Mouse (Mus musculus) heart, embryonic 14.5 days (tissue): ENCODE results near the gene Hacd1. TPM values are rescaled to one million over a fixed set of nuclear protein-coding genes. Genes with fewer than 3 reads are reported as not detected.

Source experiments
- ATAC-seq: fragments of 200-750 bp; cut with Nextera tagmentation; 2 replicates; pipeline ENCODE4 v1.8.0; 2017; ENCODE audit warnings: low read depth, moderate TSS enrichment; ENCODE audit not compliant: insufficient number of reproducible peaks, insufficient read depth, low FRiP score
- H3K27ac ChIP-seq, 2 experiments: fragments of 200-500 bp in 1 of 2; fragments of 300-500 bp in 1 of 2; sonication (generic) in 1 of 2; replicated peaks in 1 of 2; 2 replicates each; pipeline ENCODE4 v1.5.1; 2012 to 2014; ENCODE audit warnings: low read depth in 2 of 2, low read length in 2 of 2, control low read depth in 1 of 2, mild to moderate bottlenecking in 1 of 2, mixed read lengths in 1 of 2; ENCODE audit not compliant: control insufficient read depth in 1 of 2, insufficient read depth in 1 of 2
- H3K27me3 ChIP-seq: fragments of 300-500 bp; sonication (generic); 2 replicates; pipeline ENCODE4 v1.6.1; 2014; ENCODE audit warnings: mild to moderate bottlenecking, low read length, control low read depth; ENCODE audit not compliant: control insufficient read depth, insufficient read depth
- H3K36me3 ChIP-seq: fragments of 300-500 bp; sonication (generic); 2 replicates; pipeline ENCODE4 v1.6.1; 2014; ENCODE audit warnings: mild to moderate bottlenecking, control low read depth, low read length, mixed read lengths; ENCODE audit not compliant: control insufficient read depth, insufficient read depth
- H3K4me1 ChIP-seq, 2 experiments: fragments of 200-500 bp in 1 of 2; fragments of 300-500 bp in 1 of 2; sonication (generic) in 1 of 2; 2 replicates each; pipeline ENCODE4 v1.6.1; 2012 to 2014; ENCODE audit warnings: low read length in 2 of 2, control low read depth in 1 of 2, mixed read lengths in 1 of 2; ENCODE audit not compliant: control insufficient read depth in 2 of 2, insufficient read depth in 2 of 2
- H3K4me2 ChIP-seq: fragments of 300-500 bp; sonication (generic); 2 replicates; pipeline ENCODE4 v1.6.1; 2014; ENCODE audit warnings: mild to moderate bottlenecking, low read length
- H3K4me3 ChIP-seq, 2 experiments: fragments of 200-500 bp in 1 of 2; fragments of 300-500 bp in 1 of 2; sonication (generic) in 1 of 2; 2 replicates each; pipeline ENCODE4 v1.5.1; 2012 to 2014; ENCODE audit warnings: low read length in 2 of 2, mild to moderate bottlenecking in 2 of 2, control low read depth in 1 of 2, low read depth in 1 of 2, moderate library complexity in 1 of 2; ENCODE audit not compliant: control insufficient read depth in 1 of 2, insufficient read depth in 1 of 2
- H3K9ac ChIP-seq: fragments of 300-500 bp; sonication (generic); 2 replicates; pipeline ENCODE4 v1.6.1; 2014; ENCODE audit warnings: mild to moderate bottlenecking, low read length
- H3K9me3 ChIP-seq: fragments of 300-500 bp; sonication (generic); 2 replicates; pipeline ENCODE4 v1.6.1; 2016; ENCODE audit warnings: low read length, control low read depth; ENCODE audit not compliant: control insufficient read depth
- WGBS: fragments of 180-500 bp; shearing (Covaris S2); extraction: QIAGEN DNeasy Blood & Tissue Kit; methylation state at CpG from one replicate; pipeline ENCODE4 v1.1.7; 2014; 5-methylcytosine and 5-hydroxymethylcytosine counted together
- polyA plus RNA-seq: library from polyadenylated mRNA; unstranded; fragments of >200 nt; fragmentation: Nextera tagmentation; extraction: Ambion mirVana; gene quantifications from 2 replicates; pipeline ENCODE4 v1.2.1, GENCODE M21; 2014

Hacd1 gene
- polyA plus RNA-seq, 1 experiment from 2014 or later = 272 TPM

DNA sequence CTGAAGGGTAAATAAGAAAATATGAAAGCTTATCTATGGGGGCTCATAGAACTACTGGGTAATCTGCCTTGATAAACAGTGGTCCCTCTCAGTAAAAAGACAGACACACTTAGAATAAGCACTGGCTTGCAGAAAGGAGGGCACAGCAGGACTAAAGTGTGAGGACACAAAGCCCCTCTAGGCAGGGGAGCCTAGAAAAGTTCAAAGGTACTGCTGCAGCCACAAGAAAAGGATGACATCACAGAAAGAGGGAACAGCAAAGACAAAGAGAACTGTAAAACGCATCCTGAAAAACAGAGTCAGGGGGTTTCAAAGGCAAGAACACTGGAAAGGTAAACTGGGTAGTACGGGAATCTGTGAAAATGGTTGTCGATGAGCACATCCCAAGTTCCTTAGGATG, 2.3 kb downstream of the Hacd1 start:
- H3K27ac ChIP-seq = no peak overlapping the region
- WGBS = 68% methylated on average over 3 of the region's 3 CpGs
- H3K27me3 ChIP-seq = no peaks in the 10 kb centered on the region

DNA sequence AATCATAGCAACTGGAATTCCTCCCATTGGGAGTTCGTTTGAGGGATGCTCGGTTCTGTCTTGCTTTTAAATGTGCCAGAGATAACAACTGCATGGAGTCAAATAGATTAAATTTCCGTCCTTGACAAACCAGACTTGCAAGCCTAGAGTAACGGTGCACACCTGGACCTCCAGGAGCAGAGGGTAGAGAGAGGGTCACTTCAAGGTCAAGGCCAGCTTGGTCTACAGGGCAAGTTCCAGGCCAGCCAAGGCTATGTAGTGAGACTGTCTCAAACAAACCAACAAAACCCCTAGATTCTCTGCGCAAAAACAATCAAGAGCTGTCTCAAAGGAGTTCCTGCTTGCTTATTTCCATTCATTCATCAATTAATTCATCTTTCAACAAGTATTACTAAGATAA, 7.1 kb downstream of the Hacd1 start:
- Histone ChIP-seq H3K27me3 (no peaks in the 10 kb centered on the region), H3K27ac (peak overlapping the region; percentile 54 to 57; a peak in 3 of 4 replicates), H3K4me3 (no peak overlapping the region), H3K9ac (no peak overlapping the region), H3K4me1 (peaks cover 2 to 10% of the 10 kb centered on the region in 2 experiments; a peak in 3 of 4 replicates), H3K36me3 (0 out of 2 replicates have a peak, but pooled peaks cover 4% of the 10 kb centered on the region), H3K4me2 (no peak overlapping the region), H3K9me3 (no peaks in the 10 kb centered on the region)
- ATAC-seq = no peak
- WGBS = 57% methylated on average over 5 of the region's 5 CpGs

More for the DNA sequence above, 2.3 kb downstream of the Hacd1 start:
- Histone ChIP-seq H3K36me3 (no peaks in the 10 kb centered on the region), H3K4me1 (peaks cover 2 to 13% of the 10 kb centered on the region in 2 experiments; a peak in 2 of 4 replicates), H3K4me2 (peak overlapping the region; percentile 72), H3K9ac (peak overlapping the region; percentile 80; the same call in 1 of the 2 replicates), H3K4me3 (0 out of 4 replicates have a peak overlapping the region, but pooled peaks of 1 of the 2 experiments have one; percentile 83), H3K9me3 (no peaks in the 10 kb centered on the region)
- no peak for ATAC-seq

DNA sequence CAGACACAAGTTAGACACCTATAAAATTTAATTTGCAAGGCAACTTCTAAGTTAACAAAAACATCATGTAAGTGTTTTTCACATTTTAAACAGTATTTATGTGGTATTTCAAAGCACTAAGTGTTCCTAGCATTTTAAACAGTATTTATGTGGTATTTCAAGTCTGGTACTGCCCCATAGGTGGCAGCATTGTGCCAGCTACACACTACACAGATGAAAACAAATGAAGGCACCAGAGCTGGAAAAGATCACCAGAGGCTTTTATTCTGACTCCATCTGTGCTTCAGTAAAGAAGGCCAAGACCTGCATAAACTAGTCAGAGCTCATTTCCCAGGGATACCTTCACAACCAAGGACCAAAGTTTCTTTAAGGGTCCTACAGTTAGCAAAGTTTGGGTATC, 7.6 kb downstream of the Hacd1 start:
- H3K27me3 ChIP-seq = no peaks in the 10 kb centered on the region
- H3K36me3 ChIP-seq = peaks cover 6% of the 10 kb centered on the region
- no peaks in the 10 kb centered on the region for H3K9me3 ChIP-seq
- H3K9ac ChIP-seq = no peak overlapping the region
- peak overlapping the region in 1 of 2 experiments; percentile 57; a peak in 1 of 4 replicates for H3K27ac ChIP-seq
- no peak for ATAC-seq
- peaks cover 2 to 6% of the 10 kb centered on the region in 2 experiments; a peak in 3 of 4 replicates for H3K4me1 ChIP-seq
- H3K4me2 ChIP-seq = no peak overlapping the region
- no peak overlapping the region for H3K4me3 ChIP-seq

DNA sequence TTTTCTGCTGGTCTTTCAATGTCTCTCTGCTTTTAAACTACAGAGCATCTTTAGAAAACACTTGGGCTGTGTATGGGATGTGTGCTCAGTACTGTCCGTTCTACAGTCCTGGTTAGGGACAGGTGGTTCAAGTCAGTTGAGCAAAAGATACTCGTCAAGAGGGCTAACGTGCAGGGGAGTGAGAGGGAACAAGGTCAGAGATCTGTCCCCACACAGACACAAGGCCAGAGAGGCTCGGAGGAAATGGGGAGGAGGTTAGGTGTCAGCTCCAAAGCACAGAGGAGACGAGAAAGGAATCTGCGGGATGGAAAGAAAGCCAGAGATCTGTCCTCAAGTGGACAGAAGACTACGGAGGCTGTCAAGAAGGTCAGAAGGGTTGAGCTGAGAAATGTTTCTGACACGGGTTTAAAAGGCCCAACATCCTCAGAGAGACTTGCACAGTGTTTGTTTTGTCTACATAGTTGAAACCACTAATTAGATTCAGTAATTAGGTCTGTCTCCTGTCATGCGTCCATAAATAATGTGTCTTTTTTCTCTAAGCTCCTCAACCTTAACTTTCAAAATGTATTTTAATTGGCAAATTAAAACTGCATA, 12.3 kb downstream of the Hacd1 start:
- WGBS = 45% methylated on average over 9 of the region's 9 CpGs
- no peak overlapping the region for H3K4me3 ChIP-seq
- no peak overlapping the region for H3K27ac ChIP-seq
- no peak overlapping the region for H3K9ac ChIP-seq
- no peaks in the 10 kb centered on the region for H3K9me3 ChIP-seq
- ATAC-seq = no peak
- H3K27me3 ChIP-seq = no peaks in the 10 kb centered on the region
- H3K4me2 ChIP-seq = no peak overlapping the region
- peaks cover 0 to under 1% of the 10 kb centered on the region in 2 experiments; a peak in 3 of 4 replicates for H3K4me1 ChIP-seq
- H3K36me3 ChIP-seq = peaks cover 39% of the 10 kb centered on the region

DNA sequence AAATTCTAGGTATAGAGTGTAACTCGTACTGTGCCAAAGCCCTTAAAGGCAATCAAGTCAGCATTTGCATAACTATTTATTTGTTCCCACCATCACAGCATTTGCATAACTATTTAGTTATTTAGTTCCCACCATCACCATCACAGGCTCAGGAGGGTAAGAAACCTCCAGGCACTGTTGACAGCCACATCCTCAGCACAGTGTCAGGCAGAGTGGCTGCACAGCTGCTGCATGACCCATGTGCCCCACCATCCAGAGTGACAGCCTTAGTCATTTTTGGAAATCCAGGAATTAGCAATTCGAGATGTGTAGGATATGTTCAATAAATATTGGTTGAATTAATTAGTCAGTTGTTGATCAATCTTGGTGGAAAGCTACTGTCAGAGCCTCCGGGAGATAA, 12.9 kb downstream of the Hacd1 start:
- Histone ChIP-seq H3K4me2 (no peak overlapping the region), H3K4me1 (no peaks in the 10 kb centered on the region; a peak in 1 of 4 replicates), H3K9ac (no peak overlapping the region), H3K4me3 (no peak overlapping the region), H3K36me3 (peaks cover 41% of the 10 kb centered on the region), H3K27ac (no peak overlapping the region), H3K9me3 (no peaks in the 10 kb centered on the region), H3K27me3 (no peaks in the 10 kb centered on the region)
- ATAC-seq = no peak
- WGBS = 78% methylated on average over 3 of the region's 3 CpGs

DNA sequence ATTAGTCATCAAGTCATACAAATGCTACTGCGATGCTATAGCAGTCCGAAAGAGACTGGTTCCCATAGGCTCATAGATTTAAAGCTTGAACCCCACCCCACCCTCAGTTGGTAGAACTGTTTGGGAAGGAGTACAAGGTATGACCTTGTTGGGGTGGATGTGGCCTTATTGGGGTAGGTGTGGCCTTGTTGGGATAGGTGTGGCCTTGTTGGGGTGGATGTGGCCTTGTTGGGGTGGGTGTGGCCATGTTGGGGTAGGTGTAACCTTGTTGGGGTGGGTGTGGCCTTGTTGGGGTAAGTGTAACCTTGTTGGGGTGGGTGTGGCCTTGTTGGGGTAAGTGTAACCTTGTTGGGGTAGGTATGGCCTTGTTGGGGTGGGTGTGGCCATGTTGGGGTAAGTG, 14.7 kb downstream of the Hacd1 start:
- Histone ChIP-seq H3K27me3 (no peaks in the 10 kb centered on the region), H3K27ac (no peak overlapping the region), H3K4me1 (no peaks in the 10 kb centered on the region), H3K4me3 (no peak overlapping the region), H3K4me2 (no peak overlapping the region), H3K9ac (no peak overlapping the region), H3K36me3 (peaks cover 41% of the 10 kb centered on the region), H3K9me3 (no peaks in the 10 kb centered on the region)
- 91% methylated on average over 2 of the region's 2 CpGs for WGBS
- ATAC-seq = no peak

DNA sequence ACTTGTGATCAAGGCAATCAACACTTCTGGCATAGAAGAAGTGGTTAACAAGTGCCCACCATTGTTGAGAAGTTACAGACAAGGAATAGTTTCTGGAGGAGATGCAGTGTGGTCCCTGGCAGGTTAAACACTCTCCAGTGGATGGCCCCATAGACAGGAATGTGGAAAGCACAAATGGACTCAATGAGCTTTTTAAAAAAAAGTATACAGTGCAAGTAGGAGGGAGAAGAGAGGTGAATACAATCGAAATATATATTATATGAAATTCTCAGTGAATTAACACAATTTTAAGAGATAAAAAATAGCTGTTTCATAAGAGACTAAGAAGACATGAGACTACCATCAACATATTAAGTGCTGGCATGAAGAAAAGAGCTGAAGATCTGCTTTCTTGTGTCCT, 36.7 kb downstream of the Hacd1 start:
- H3K27me3 ChIP-seq = no peaks in the 10 kb centered on the region
- WGBS = 90% methylated on average over 1 of the region's 1 CpGs
- no peak overlapping the region for H3K4me3 ChIP-seq
- no peak overlapping the region for H3K27ac ChIP-seq
- H3K36me3 ChIP-seq = no peaks in the 10 kb centered on the region
- H3K9me3 ChIP-seq = no peaks in the 10 kb centered on the region
- H3K9ac ChIP-seq = no peak overlapping the region
- no peaks in the 10 kb centered on the region for H3K4me1 ChIP-seq
- H3K4me2 ChIP-seq = no peak overlapping the region
- no peak for ATAC-seq

DNA sequence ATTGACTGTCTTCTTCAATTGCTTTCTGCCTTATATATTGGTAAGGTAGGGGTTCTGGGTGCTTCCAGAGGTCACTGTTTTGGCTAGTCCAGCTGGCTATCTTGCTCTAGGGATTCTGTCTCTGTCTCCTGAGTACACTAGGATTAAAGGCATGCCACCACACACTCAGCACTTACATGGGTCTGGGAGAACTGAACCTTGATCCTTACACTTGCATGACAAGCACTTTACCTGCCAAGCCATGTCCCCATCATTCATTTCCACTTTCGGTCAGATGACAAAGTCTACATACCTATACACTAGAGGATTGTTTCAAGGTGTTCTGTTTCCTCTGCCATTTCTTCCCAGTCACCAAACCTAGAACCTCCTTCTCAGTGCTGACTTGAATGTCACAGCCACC, 50.8 kb downstream of the Hacd1 start:
- H3K9me3 ChIP-seq = no peaks in the 10 kb centered on the region
- no peak overlapping the region for H3K4me2 ChIP-seq

More for the DNA sequence above, 50.8 kb downstream of the Hacd1 start:
- WGBS = 72% methylated on average over 1 of the region's 1 CpGs
- H3K27ac ChIP-seq = no peak overlapping the region
- H3K27me3 ChIP-seq = no peaks in the 10 kb centered on the region
- no peak for ATAC-seq
- no peaks in the 10 kb centered on the region for H3K4me1 ChIP-seq
- no peak overlapping the region for H3K4me3 ChIP-seq
- no peaks in the 10 kb centered on the region for H3K36me3 ChIP-seq
- no peak overlapping the region for H3K9ac ChIP-seq
